Mouse (Mus musculus): ENCODE measurements around the gene Wdfy3. TPM values are rescaled to one million over a fixed set of nuclear protein-coding genes. Genes with fewer than 3 reads are reported as not detected.
A peak's percentile ranks its signal among the peaks of the same experiment; 100 is the strongest.

Gene Wdfy3
- total and polyA plus RNA-seq, 2 experiments from 2014 or later: 18.2 to 89.2 TPM

DNA sequence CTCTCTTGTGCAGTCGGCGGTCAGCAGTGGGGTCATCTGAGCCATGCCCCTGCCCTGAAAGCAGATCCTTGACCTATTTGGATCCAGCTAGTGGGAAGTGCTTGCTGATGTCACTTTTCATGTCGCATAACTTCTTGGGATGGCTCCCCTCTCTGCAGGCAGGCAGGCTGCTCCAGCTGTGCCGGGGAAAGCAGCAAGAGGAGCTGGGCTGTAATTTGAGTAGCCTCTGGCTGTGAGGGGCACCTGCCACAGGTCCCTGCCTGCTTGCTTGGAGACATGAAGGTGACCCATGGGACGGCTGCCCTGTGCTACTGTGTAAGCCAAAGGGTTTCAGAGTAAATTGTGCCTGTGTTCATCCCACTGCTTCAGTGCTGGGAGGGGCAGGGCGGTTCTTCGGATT is 249.9 kb downstream of the Wdfy3 start:
- Histone ChIP-seq H3K27me3 (ENCODE audit: insufficient read depth, low read length) (no peaks in the 10 kb centered on the region), H3K4me1 (ENCODE audit: insufficient read depth, low read length) (no peaks in the 10 kb centered on the region), H3K9me3 (ENCODE audit: low read length) (no peaks in the 10 kb centered on the region), H3K36me3 (ENCODE audit: insufficient read depth, low read length) (no peaks in the 10 kb centered on the region), H3K9ac (replicated peaks; ENCODE audit: low read length, poor library complexity, severe bottlenecking) (no peak overlapping the region), H3K27ac (ENCODE audit: low read depth, low read length) (no peak overlapping the region), H3K4me3 (ENCODE audit: low read depth, low read length) (no peak overlapping the region), H3K4me2 (ENCODE audit: low read depth, low read length, poor library complexity, severe bottlenecking) (no peak overlapping the region)
- TF ChIP-seq CTCF (IDR thresholded peaks at IDR 0.05): no peak
- ATAC-seq (ENCODE audit: low FRiP score) (no peak), DNase-seq (ENCODE audit: low spot score) (no peak)
- 28% methylated on average over 7 of the region's 7 CpGs for WGBS

- no peaks in the 10 kb centered on the region for H3K4me1 ChIP-seq (ENCODE audit: insufficient read depth, low read length)
- no peak overlapping the region for H3K27ac ChIP-seq (ENCODE audit: low read depth, low read length)
- H3K9ac ChIP-seq (replicated peaks; ENCODE audit: low read length, poor library complexity, severe bottlenecking): no peak overlapping the region
- whole genome bisulfite sequencing: 59% methylated on average over 10 of the region's 10 CpGs
- H3K4me3 ChIP-seq (ENCODE audit: low read depth, low read length): no peak overlapping the region
- H3K9me3 ChIP-seq (ENCODE audit: low read length): no peaks in the 10 kb centered on the region
- no peaks in the 10 kb centered on the region for H3K27me3 ChIP-seq (ENCODE audit: insufficient read depth, low read length)
- DNase-seq (ENCODE audit: low spot score) (no peak), ATAC-seq (ENCODE audit: low FRiP score) (no peak)
- TF ChIP-seq CTCF (IDR thresholded peaks at IDR 0.05): no peak
- H3K4me2 ChIP-seq (ENCODE audit: low read depth, low read length, poor library complexity, severe bottlenecking): no peak overlapping the region
- H3K36me3 ChIP-seq (ENCODE audit: insufficient read depth, low read length): no peaks in the 10 kb centered on the region
Measured at GRCm38 (mm10) chr5:101819216-101819615, 250.5 kb downstream of the Wdfy3 start.

- no peak for TF ChIP-seq CTCF (IDR thresholded peaks at IDR 0.05)
- Histone ChIP-seq H3K4me2 (ENCODE audit: low read depth, low read length, poor library complexity, severe bottlenecking) (no peak overlapping the region), H3K9ac (replicated peaks; ENCODE audit: low read length, poor library complexity, severe bottlenecking) (no peak overlapping the region), H3K9me3 (ENCODE audit: low read length) (no peaks in the 10 kb centered on the region), H3K4me3 (ENCODE audit: low read depth, low read length) (no peak overlapping the region), H3K27me3 (ENCODE audit: insufficient read depth, low read length) (no peaks in the 10 kb centered on the region), H3K4me1 (ENCODE audit: insufficient read depth, low read length) (no peaks in the 10 kb centered on the region), H3K27ac (ENCODE audit: low read depth, low read length) (no peak overlapping the region), H3K36me3 (ENCODE audit: insufficient read depth, low read length) (no peaks in the 10 kb centered on the region)
- DNase-seq (ENCODE audit: low spot score) (no peak), ATAC-seq (ENCODE audit: low FRiP score) (no peak)
- WGBS: 65% methylated on average over 7 of the region's 7 CpGs
Measured at GRCm38 (mm10) chr5:101816822-101817221, 252.9 kb downstream of the Wdfy3 start.

DNA sequence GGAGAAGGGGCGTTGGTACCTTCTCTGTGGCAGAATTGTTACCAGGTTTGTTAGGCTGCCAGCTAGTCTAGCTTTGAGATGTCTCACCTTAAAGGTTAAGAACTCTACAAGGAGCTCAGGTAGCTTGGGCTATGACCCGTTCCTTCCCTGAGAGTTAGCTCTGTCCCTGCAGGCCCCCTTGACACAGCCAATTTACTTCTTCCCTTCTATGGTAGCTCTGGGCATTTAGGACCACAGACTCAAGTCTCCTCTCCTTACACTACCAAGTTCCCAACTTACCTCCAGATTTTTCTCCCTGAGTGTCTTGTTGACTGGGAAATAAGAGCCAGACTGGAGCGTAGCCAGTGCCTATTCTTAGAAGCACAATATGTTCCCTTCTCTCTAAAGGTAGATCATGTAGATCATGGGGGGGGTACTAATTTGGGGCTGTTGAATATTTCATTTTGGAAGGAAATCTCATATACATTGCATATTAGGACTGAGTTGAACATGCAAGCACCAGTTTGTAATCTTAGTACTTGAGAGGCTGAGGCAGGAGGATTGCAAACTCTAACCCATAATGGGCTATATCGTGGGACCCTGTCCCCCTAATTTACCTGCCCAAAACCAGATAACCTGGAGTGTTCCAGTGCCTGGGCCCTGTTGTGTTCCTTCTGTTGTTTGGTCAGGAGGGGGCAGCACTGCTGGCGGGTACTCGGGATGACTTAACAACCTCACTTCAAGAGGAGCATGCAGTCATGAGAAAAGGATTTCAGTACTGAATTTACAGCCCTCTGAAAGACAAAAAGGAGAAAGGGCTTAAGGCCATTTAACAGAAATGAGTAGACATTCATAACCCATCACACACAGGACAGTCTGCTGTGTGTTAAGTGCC is 258.2 kb downstream of the Wdfy3 start:
- Histone ChIP-seq H3K4me1 (ENCODE audit: insufficient read depth, low read length) (no peaks in the 10 kb centered on the region), H3K27ac (ENCODE audit: low read depth, low read length) (no peak overlapping the region), H3K9ac (replicated peaks; ENCODE audit: low read length, poor library complexity, severe bottlenecking) (no peak overlapping the region), H3K4me2 (ENCODE audit: low read depth, low read length, poor library complexity, severe bottlenecking) (no peak overlapping the region), H3K9me3 (ENCODE audit: low read length) (no peaks in the 10 kb centered on the region), H3K4me3 (ENCODE audit: low read depth, low read length) (no peak overlapping the region), H3K36me3 (ENCODE audit: insufficient read depth, low read length) (no peaks in the 10 kb centered on the region), H3K27me3 (ENCODE audit: insufficient read depth, low read length) (no peaks in the 10 kb centered on the region)
- 0 out of 2 replicates have a peak, but pooled peaks have one; percentile 14 for TF ChIP-seq CTCF (IDR thresholded peaks at IDR 0.05)
- ATAC-seq (ENCODE audit: low FRiP score) (no peak), DNase-seq (ENCODE audit: low spot score) (no peak)
- WGBS: 90% methylated on average over 6 of the region's 6 CpGs

- no peak for TF ChIP-seq CTCF (IDR thresholded peaks at IDR 0.05)
- DNase-seq (ENCODE audit: low spot score): no peak
- 71% methylated on average over 9 of the region's 9 CpGs for WGBS
Measured at GRCm38 (mm10) chr5:101802358-101803022, 267.2 kb downstream of the Wdfy3 start.

DNA sequence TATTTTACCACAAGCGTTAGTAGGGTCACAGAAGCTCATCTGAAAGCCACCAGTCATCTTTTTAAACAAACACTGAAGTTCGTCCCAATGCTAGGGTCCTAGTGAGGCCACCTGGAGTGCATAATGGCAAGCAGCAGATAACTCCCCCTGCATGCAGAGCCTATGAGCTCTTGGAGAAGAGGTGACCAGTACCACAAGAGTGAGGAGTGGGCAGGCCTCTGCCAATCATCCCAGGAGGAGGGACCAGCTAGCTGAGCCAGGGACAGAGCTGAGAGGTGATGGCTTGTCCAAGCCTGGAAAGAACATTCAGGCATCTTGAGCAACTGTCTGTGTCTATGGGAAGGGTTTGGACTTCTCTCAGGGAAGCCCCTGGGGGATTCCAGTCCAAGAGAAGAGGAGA is 267.8 kb downstream of the Wdfy3 start:
- H3K27me3 ChIP-seq (ENCODE audit: insufficient read depth, low read length): no peaks in the 10 kb centered on the region
- H3K27ac ChIP-seq (ENCODE audit: low read depth, low read length): no peak overlapping the region
- no peak overlapping the region for H3K9ac ChIP-seq (replicated peaks; ENCODE audit: low read length, poor library complexity, severe bottlenecking)
- TF ChIP-seq CTCF (IDR thresholded peaks at IDR 0.05): no peak
- no peaks in the 10 kb centered on the region for H3K4me1 ChIP-seq (ENCODE audit: insufficient read depth, low read length)
- ATAC-seq (ENCODE audit: low FRiP score): no peak
- H3K4me2 ChIP-seq (ENCODE audit: low read depth, low read length, poor library complexity, severe bottlenecking): no peak overlapping the region
- H3K4me3 ChIP-seq (ENCODE audit: low read depth, low read length): no peak overlapping the region
- WGBS: 67% methylated on average over 2 of the region's 2 CpGs
- H3K36me3 ChIP-seq (ENCODE audit: insufficient read depth, low read length): no peaks in the 10 kb centered on the region
- DNase-seq (ENCODE audit: low spot score): no peak
- no peaks in the 10 kb centered on the region for H3K9me3 ChIP-seq (ENCODE audit: low read length)

More at GRCm38 (mm10) chr5:101802358-101803022, 267.2 kb downstream of the Wdfy3 start:
- no peak for ATAC-seq (ENCODE audit: low FRiP score)
- Histone ChIP-seq H3K4me3 (ENCODE audit: low read depth, low read length) (no peak overlapping the region), H3K4me2 (ENCODE audit: low read depth, low read length, poor library complexity, severe bottlenecking) (no peak overlapping the region), H3K36me3 (ENCODE audit: insufficient read depth, low read length) (no peaks in the 10 kb centered on the region), H3K4me1 (ENCODE audit: insufficient read depth, low read length) (no peaks in the 10 kb centered on the region), H3K27me3 (ENCODE audit: insufficient read depth, low read length) (no peaks in the 10 kb centered on the region), H3K9ac (replicated peaks; ENCODE audit: low read length, poor library complexity, severe bottlenecking) (no peak overlapping the region), H3K9me3 (ENCODE audit: low read length) (no peaks in the 10 kb centered on the region), H3K27ac (ENCODE audit: low read depth, low read length) (no peak overlapping the region)
